Mouse (Mus musculus) frontal cortex, postnatal 36 days (tissue): ENCODE data around the gene Plcd3.

Experiments used
- DNase-seq, 2 experiments: peaks; one replicate each; pipeline ENCODE4 v3.0.0; 2022; ENCODE audit warnings: low spot score in 2 of 2

Gene Plcd3

DNA sequence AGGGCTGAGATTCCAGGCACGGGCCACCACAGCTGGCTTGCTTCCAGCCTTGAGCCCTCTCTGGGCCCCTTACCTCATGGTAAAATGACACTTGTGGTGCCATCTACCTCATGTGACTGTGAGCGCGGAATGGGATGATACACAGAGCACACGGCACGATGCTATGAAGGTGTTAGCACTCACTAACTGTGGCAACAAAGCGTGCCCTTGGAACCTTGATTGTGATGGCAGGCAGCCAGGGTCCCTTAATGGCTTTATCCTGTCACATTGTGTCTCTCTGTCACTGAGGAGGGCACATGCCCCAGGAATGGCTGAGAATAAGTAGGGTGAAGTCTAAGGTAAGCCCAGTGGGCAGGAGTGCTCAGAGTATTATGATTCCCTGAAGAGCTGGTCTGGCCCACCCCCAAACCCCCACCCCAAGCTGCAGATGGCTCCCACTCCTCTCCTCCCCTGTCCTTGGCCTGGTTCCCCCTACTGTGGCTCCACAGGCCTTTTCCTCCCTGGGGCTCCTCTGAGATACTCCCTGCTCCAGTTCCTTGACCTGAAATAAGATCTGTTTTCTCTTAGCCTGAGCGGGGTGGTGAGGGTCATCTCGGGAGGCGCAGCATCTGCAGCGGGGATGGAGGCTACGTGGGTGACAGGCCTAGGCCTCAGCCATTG is 2.8 kb downstream of the Plcd3 start:
- no peak for DNase-seq

DNA sequence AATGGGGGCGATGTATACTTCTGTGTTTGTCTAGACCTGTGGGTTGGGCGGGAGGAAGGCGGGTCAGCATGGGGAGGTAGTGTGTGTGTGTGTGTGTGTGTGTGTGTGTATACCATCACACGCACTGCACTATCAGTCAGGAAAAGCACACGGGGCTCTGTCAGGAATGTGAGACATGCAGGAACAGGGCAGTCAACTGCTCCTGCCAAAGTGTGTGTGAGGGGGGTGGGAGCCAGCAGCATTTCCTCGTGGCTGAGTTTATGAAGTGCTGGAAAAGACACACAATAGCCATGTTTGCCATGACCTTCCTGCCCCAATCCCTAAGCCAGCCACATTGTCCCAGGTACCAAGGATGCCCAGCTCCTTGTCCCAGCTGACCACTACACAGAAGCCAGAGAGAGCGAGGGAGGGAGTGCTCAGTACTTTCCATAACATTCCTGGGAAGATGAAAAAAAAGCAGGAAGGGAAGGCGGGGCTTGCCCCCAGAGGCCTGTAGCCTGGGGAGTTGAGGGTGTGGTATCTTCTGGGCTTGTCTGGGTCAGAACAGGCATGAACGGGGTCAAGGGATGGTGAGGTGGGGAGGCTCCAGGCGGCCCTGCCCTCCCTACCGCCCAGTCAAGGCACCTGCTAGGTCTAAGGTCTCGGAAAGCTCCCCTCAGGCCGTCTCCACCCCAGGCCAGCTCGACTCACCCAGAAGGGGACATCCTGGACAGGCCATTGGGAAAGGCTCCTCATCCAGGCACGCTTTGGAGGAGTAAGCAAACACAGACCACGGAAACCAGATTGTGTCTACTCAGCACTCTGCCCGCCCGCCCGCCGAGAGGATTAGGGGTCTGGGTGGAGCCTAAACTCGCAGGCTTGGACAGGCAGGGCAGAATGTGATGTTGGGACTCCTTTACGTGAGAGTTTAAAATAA is 4.2 kb downstream of the Plcd3 start:
- no peak for DNase-seq

DNA sequence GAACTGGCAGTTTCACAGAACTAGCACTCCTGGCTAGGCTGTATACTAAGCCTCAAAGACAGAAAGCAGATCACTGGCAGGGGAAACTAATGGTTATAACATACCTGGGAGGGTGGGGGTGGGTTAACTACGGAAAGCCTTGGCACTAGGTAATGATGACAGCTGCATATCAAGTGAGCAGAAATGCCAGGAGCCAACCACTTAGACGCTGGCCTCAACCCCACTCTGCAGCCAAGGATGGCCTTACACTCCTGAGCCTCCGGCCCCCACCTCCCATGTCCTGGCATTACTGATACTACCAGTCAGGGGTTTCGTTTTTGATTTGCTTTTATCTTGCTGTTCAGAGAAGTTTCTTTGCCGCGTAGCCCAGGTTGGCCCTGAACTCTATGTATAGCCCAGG is 5.7 kb downstream of the Plcd3 start:
- DNase-seq: no peak

DNA sequence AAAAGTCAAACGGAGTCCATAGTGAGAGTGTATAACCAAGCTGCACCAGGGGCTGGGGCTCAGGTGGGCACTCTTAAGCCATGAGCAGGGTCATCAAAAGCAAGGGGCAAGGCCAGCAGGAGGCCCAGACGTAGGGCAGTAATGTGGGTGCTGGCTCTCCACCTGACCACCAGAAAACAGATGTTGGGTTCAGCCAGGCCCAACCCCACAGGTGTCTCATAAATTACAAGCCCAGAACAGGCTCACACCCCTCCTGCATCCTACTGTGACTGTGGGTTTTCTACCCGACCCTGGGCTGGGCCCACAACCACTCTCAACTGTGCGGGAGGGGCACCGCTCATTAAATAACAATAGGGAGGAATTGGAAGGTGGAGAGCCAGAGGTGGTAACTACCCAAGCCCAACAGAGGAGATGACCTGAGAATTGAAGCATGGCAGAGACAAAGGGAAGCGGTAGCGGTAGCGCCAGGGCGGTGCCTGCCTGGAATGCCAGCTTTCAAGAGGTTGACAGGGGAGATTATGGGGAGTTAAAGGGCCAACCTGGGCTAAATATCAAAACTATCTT is 6.3 kb downstream of the Plcd3 start:
- DNase-seq: no peak

DNA sequence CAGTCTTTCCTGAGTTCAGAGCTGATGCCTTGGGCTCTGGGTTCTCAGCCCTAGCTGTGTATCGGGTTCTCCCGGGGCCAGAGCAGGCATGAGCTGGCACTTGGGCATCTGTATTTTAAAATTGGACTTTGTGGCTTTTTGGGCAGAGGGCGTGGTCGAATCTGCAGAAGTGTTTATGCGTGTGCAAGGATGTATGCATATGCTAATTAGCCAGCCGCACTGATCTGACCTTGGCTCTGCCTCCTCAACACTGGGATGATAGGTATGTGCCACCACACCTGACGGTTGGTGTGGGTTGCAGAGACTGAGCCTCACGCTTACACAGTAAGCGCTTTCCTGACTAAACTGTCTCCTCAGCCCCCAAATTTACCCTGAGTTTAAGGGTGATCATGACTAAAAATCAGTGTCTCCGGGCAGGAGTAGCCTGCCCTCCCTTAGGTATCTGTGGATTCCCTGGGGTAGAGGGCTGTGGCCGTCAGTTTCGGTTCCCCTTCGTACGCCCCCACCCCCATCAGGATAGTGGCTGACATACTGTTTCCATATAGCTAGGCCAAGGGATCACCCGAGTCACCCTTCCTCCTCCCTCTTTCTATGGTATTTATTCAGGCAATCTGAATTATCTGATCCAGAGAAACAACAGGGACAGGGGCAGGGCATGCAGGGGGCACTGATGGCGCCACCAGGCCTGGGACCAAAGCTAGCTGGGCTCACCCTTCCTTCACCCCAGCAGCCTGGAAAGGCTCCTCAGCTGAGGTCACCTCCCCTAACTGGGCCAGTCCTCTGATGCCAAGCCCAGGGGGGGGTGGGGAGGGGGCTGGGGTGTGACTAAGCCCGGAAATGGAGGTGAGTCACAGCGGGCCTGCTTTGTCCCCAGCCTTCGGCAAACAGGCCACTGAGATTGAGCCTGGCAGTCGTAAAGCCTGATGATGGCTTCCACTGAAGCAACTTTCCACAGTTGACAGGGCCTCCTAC is 7.3 kb downstream of the Plcd3 start:
- no peak for DNase-seq

DNA sequence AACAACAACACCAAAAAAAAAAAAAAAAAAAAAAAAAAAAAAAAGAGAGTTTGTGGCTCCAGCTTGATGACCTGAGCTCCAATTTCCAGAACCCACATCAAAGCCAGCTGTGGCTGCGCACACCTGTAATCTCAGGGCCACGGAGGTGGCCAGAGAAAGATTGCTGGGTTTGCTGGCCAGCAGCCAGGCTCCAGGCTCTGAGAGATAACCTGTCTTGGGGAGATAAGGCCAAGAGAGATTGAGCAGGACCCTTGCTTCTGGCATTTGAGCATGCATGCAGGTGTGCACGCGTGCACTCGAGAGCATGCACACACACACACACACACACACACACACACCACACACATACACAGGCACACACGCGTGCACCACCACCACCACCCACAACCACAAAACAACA is 8.2 kb downstream of the Plcd3 start:
- no peak for DNase-seq

DNA sequence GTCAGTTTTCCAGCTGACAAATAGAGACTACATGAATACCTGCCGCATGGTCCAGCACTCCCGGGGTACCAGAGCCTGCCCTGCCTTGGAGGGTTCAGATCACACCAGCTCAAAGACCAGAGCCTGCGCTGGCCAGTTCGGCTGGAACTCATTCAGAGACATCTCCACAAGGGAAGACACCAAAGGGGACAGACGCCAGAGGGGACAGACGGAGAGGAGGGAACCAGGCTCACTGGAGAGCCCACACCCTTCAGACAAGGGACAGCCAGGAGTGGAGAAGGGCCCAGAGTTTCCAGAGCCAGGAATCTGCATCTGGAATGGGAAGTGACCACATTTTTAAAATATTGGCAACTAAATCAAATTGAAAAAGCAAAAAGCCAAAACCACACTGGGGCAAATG is 19.8 kb downstream of the Plcd3 start:
- DNase-seq: no peak

DNA sequence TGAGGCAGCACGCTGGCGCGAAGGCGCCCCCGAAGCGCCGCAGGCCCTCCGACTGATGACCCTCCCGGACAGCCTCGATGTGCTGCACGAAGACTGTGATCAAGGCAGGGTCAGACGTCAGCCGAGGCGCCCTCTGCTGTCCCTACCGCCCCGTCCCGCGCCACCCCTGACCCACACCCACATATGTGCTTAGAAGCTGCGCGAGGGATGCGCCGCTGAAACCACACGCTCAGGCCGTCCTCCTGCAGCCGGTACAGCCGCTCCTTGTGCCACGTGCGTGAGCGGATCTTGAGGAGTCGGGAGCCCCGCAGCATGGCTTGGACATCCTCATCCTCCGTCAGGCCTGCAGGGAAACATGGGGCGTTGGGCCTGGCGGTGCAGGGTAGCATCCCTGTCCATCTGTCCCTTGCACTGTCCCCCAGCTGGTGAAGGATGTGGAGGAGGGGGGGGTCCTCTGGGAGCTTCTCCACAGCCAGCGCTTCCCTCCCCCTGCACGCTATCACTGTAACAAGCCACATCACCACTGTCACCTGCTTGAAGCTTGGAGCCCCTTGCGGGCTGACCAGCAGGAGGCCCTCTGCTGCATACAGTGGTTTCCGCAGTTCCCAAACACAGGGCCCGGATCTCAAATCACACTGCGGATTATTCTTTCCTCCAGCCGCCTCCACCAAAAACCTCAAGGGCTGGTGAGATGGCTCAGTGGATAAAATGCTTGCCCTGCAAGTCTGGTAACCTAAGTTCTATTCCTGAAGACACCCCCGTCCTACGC is 21.0 kb downstream of the Plcd3 start:
- peak; percentile 24 to 43 for DNase-seq

DNA sequence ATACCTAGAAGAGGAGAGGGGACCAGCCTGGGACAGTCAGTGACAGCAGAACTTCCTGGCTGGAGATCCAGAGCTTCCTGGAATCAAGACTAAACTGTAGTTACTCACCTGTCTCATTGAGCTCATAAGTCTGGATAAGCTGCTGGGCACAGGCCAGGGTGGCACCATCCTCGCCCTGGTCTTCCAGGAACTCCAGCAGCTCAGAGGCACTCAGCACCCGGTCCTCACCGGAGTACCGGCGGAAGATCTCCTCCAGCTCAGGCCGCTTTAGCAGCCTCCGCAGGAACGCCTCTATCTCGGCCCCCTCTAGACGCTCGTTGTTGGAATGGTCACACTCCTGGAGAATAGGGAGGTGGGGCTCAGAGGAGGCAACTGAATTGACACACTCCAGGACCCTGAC is 23.3 kb downstream of the Plcd3 start:
- no peak for DNase-seq

DNA sequence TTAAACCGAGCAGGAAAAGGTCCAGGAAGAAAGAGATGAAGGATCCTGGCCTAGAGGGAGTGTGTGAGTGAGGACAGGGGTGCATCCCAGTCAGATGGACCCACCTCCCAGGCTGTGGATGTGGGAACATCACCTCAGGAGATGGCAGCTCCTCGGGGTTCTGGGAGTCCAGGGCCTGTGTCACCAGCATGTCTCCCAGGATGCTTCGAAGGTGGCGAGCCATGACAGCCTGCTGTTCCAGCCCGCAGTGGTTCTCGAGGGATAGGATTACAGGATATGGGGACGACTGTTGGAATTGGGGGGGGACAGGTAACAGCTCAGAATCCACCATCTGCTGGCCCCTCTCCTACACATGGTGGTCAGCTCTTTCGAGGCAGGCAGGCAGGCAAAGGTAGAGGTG is 24.9 kb downstream of the Plcd3 start:
- no peak for DNase-seq

DNA sequence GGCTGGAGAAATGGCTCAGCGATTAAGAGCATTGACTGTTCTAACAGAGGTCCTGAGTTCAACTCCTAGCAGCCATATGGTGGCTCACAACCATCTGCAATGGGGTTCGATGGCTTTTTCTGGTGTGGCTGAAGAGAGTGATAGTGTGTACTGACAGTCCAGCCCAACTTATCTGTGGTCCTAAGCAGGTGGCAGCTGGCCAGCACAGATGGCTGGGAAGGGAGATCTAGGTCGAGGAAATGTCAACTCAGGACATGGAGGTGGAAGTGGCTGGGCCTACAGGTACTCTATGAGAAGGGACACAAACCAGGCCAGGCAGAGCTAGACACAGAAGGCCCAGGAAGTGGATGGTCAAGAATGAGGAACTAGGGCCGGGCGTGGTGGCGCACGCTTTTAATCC is 25.4 kb downstream of the Plcd3 start:
- DNase-seq: no peak

DNA sequence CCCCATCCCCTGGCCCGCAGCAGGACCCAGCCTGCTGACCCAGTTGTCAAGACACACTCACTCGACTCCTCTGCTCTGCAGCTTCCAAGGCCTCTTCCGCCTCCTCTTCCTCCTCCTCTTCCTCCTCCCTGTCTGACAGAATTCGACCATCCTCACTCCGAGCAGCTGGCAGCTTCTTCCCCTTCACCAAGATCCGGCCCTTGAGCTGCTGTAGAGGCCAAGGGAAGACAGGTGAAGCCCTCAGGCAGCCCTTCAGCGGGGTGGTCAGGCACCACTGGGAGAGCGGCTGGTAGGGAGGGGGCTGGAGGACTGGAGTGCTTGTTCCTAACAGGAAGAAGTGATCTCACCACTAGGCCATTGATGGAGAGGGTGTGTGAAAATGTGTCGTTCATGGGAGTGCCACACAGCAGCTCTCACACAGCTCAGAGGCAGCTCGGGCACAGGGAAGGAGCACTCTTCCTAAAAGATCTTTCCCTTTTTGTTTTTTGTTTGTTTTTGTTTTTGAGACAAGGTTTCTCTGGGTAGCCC is 26.6 kb downstream of the Plcd3 start:
- DNase-seq: no peak

DNA sequence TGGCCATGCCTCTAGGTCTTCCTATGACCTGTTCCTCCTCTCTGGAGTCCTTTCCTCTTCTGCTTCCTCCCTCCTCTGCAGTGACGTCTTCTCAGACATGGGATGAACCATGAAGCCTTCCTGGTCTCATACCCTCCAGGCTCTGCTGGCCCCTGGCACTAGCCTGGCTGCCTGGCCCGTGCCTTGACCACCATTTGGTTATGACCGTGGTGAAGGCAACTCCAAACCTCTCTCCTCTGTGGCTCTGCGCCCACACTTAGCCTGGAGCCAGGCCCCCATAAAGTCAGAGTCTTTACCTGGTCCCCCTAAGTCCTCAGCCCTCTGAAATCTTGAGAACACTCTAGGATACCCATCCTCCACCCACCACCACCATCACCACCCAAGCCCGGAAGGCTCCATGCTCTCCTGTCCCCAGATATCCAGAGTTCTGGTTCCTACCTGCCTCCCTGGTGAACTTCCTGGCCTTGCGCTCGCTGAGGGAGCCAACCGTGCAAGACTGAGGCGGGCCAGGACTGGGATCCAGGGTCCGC is 27.3 kb downstream of the Plcd3 start:
- no peak for DNase-seq

DNA sequence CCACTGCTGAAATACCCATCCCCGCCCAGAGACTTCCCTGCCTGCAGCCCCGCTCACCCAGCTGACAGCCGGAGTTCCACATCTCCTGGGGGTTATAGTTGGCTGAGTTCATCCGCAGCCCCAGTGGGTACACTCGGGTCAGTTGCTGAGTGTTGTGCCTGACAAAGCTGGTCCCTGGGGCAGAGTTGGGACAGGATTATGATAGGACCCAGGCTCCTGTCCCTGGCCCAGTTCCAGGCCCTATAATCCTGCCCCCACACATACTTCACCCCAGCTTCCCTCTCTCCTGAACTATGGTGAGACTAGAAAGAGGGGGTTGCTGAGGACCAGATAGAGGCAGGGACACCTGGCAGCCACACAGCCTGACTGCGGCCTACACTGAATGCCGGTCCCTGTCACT is 27.8 kb downstream of the Plcd3 start:
- no peak for DNase-seq

DNA sequence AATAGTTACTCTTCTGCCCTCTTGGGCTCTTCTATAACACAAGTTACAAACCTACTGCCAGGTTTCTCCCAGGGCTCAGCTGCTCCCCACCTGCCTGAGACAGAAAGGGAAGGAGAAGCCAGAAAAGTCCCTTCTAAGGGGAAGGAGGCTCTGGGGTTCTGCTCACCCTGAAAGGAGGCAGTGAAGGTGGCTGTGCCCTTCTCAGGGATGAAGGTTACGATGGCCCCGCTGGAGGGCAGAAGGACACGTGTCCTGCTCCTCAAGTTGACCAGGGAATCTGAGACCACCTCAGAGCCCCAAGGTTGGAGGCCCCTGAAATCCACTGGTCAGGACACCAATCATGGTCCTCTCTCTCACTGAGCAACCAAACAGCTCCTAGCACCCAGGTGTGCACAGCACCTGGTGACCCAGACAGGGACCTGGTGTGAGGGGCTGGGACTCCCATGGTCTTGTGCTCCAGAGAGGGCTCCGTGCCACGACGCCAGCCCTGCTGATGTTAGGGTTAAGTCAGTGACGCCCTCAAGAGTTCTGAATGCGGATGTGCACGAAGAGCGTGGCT is 31.1 kb downstream of the Plcd3 start:
- no peak for DNase-seq

DNA sequence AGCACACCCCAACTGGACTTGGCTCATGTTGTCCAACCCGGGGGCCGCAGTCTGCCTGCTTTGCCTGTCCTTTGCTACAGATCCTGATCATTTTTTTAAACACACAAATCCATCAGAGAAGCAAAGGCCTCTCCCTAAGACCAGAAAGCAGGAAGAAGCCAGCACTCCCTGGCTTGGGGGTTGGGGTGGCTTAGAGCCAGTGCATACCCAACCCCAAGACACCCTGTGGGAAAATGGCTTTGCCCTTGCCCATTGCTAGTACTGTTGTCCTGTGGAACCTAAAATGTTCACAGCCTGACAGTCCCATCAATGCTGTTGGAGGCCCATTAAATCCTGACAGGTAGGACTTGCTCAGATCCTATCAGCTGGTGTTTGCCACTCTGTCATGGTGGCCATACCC is 31.7 kb downstream of the Plcd3 start:
- DNase-seq: no peak

DNA sequence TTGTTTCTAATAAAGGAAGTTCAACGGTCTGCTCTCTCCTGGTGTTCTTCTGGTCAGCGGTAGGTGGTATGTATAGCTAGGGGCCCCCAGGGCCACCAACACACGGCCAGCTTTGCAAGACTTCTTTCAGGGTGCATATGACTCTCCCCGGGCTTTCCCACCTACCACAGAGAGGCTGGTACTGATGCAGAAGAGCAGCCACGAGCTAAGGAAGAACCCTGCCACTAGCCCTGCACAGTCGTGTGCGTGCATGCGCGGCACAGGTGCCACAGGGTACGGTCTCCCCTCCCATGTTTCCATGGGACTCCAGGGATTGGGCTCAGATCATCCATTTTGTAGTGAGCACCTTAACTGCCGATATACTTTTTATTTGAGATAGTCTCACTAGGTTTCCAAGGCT is 32.6 kb downstream of the Plcd3 start:
- no peak for DNase-seq

DNA sequence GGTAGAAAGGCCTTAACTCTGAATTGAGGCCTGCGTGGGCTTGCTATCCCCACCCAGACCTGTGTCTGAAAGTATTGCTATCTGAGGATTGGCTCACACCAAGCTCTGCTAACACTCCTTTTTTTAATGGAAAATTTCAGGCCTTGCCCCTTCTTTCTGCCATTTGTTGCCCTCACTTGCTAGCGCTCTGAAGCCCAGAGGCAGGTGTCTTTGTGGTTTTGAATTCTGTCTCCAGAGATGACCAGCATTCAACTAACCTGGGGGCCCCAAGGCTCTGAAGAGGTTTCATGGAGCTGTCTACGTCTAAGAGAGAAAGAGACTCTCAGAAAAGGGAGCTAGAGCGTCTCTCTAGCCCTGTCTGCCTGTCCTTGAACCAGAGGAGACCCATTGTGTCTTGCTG is 33.2 kb downstream of the Plcd3 start:
- no peak for DNase-seq

DNA sequence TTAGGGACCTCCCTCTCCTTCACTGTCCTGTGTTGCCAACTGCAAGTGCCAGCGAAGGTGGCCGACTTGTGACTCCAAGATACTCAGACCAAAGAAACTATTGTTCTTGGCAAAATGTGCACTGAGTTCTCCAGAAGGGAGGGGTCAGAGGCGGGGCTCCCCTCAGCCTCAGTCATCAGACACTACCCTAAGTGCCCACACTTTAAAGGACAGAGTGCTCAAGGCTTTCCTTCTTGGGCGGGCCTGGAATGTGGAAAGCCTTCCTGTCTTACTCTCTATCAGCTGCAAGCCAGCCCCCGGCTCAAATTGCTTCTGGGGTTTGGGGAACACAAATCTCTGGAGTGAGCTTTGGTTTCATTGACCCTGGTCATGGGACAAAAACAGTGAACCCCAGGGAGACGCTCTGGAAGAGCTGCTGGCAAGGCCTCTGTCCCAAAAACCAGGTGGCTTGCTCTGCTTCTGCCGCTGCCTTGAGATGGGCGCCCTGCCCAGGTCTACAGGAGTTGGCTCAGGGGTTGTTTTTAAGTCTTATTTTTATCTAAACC is 33.9 kb downstream of the Plcd3 start:
- no peak for DNase-seq

DNA sequence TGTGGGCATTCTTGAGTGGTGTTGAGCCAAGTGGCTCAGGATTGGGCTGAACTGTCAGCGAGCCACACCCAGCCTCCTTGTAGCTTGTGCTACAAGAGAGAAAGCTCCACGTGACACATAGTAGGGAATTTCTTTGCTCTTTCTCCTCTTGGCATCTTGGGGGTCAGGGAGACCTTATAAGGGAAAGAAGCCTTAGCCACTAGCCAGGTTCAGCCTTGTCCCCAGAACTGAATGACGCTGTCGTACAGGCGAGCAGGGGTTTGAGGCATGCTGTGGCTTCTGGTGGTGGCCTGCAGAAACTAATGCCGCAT is 34.5 kb downstream of the Plcd3 start:
- DNase-seq: no peak
